Mouse (Mus musculus) heart, embryonic 16.5 days (tissue): ENCODE measurements around the gene Gm525. TPM values are rescaled to one million over a fixed set of nuclear protein-coding genes. Genes with fewer than 3 reads are reported as not detected.
"Not testable (repeated sequence)": the region's sequence is repeated elsewhere in the genome, so short reads cannot be mapped to it uniquely, and the experiment has no call there.

Source experiments
- ATAC-seq: fragments of 200-750 bp; cut with Nextera tagmentation; replicated peaks from 2 replicates; pipeline ENCODE4 v1.8.0; 2017; ENCODE audit warnings: moderate number of reproducible peaks; ENCODE audit not compliant: insufficient read depth, low FRiP score; ENCODE audit errors: extremely low read depth
- H3K27ac ChIP-seq: fragments of 300-500 bp; sonication (generic); 2 replicates; pipeline ENCODE4 v1.5.1; 2014; ENCODE audit warnings: mild to moderate bottlenecking, low read length, control low read depth, moderate library complexity
- H3K27me3 ChIP-seq: fragments of 300-500 bp; sonication (generic); 2 replicates; pipeline ENCODE4 v1.6.1; 2014; ENCODE audit warnings: low read length, mixed read lengths; ENCODE audit not compliant: control insufficient read depth, insufficient read depth
- H3K36me3 ChIP-seq: fragments of 300-500 bp; sonication (generic); 2 replicates; pipeline ENCODE4 v1.6.1; 2014; ENCODE audit not compliant: control insufficient read depth, insufficient read depth
- H3K4me1 ChIP-seq: fragments of 300-500 bp; sonication (generic); 2 replicates; pipeline ENCODE4 v1.6.1; 2014; ENCODE audit warnings: low read length, mixed read lengths; ENCODE audit not compliant: control insufficient read depth, insufficient read depth
- H3K4me2 ChIP-seq: fragments of 300-500 bp; sonication (generic); 2 replicates; pipeline ENCODE4 v1.6.1; 2014; ENCODE audit warnings: low read depth, mild to moderate bottlenecking, control low read depth, low read length
- H3K4me3 ChIP-seq: fragments of 300-500 bp; sonication (generic); 2 replicates; pipeline ENCODE4 v1.5.1; 2014; ENCODE audit warnings: mild to moderate bottlenecking, control low read depth, low read length
- H3K9ac ChIP-seq: fragments of 300-500 bp; sonication (generic); 2 replicates; pipeline ENCODE4 v1.6.1; 2014; ENCODE audit warnings: low read length, control low read depth
- H3K9me3 ChIP-seq: fragments of 300-500 bp; sonication (generic); replicated peaks from 2 replicates; pipeline ENCODE4 v1.6.1; 2016; ENCODE audit warnings: low read length; ENCODE audit not compliant: control insufficient read depth
- WGBS: fragments of 180-500 bp; shearing (Covaris S2); extraction: QIAGEN DNeasy Blood & Tissue Kit; methylation state at CpG from one replicate; pipeline ENCODE4 v1.1.7; 2014; 5-methylcytosine and 5-hydroxymethylcytosine counted together
- polyA plus RNA-seq: library from polyadenylated mRNA; unstranded; fragments of >200 nt; fragmentation: Nextera tagmentation; extraction: Ambion mirVana; gene quantifications from 2 replicates; pipeline ENCODE4 v1.2.1, GENCODE M21; 2015

Gene Gm525
- polyA plus RNA-seq, 1 experiment from 2014 or later = 9.1 TPM

GRCm38 (mm10) chr11:89097292-89097691 lies 23.7 kb downstream of the Gm525 start:
- not testable (repeated sequence) for H3K4me2 ChIP-seq, H3K9me3 ChIP-seq, H3K36me3 ChIP-seq, H3K4me1 ChIP-seq, H3K27me3 ChIP-seq, H3K4me3 ChIP-seq, ATAC-seq, H3K9ac ChIP-seq, H3K27ac ChIP-seq
- 85% methylated on average over 10 of the region's 10 CpGs for WGBS

DNA sequence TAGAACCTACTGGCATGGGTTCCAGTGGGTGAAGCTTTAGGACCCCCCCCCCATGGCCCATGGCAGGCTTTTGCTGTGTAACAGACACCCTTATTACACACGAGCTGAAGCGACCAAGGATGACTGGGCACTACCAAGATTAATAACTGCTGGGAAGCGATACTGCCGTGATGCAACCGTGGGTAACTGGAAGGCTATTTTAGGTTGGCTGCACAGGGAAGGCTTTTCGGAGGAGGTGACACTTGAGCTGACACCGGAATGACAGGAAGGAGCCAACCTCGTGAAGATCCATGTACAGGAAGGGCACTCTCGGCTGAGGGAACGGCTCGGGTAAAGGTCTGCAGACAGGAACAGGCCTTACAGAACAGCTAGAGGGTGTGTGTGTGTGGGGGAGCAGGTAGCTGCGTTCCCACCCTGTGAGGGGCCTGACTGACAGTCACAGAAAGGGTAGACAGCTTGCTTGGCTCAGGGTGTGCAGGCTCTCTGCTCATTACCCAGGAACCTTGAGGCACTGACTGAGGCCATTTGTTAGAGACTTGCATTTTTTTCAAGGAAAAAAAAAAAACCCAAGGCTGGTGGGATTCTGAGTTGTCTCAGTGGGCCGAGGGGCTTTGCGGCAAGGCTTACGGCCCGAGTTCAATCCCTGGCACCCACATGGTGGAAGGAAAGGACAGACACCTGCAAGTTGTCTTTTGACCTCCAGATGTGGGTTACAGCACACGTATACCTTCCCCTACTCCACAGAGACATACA lies 24.6 kb downstream of the Gm525 start:
- no peak overlapping the region; the same call in 1 of the 2 replicates for H3K27ac ChIP-seq
- 54% methylated on average over 17 of the region's 17 CpGs for WGBS
- no peak overlapping the region for H3K4me2 ChIP-seq
- no peaks in the 10 kb centered on the region for H3K9me3 ChIP-seq
- H3K9ac ChIP-seq = no peak overlapping the region
- no peaks in the 10 kb centered on the region for H3K36me3 ChIP-seq
- no peaks in the 10 kb centered on the region for H3K27me3 ChIP-seq
- ATAC-seq = no peak
- H3K4me1 ChIP-seq = no peaks in the 10 kb centered on the region
- H3K4me3 ChIP-seq = no peak overlapping the region

DNA sequence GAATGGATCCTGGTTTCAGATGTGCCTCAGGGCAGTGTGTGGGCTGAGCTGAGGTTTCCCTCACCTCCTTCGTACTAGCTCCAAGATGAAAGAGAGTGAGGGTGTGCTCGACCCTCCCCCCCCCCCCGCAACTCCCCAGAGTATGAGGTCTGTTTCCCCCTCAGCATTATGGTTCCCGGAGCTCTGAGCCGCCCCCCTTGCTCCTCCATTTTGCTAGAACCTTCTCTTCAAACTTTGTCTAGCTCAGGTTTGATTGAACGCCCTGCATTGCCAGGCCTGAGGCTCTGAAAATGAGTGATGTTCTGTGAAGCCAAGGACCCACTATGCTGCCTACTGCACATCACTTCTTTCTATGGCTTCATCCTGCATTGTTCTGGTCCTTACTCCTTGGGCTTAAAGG lies 25.3 kb downstream of the Gm525 start:
- Histone ChIP-seq H3K9ac (no peak overlapping the region), H3K27ac (peak overlapping the region; percentile 23; the same call in 1 of the 2 replicates), H3K4me2 (no peak overlapping the region), H3K27me3 (no peaks in the 10 kb centered on the region), H3K36me3 (no peaks in the 10 kb centered on the region), H3K9me3 (no peaks in the 10 kb centered on the region), H3K4me3 (no peak overlapping the region), H3K4me1 (no peaks in the 10 kb centered on the region)
- 68% methylated on average over 6 of the region's 6 CpGs for WGBS
- no peak for ATAC-seq

DNA sequence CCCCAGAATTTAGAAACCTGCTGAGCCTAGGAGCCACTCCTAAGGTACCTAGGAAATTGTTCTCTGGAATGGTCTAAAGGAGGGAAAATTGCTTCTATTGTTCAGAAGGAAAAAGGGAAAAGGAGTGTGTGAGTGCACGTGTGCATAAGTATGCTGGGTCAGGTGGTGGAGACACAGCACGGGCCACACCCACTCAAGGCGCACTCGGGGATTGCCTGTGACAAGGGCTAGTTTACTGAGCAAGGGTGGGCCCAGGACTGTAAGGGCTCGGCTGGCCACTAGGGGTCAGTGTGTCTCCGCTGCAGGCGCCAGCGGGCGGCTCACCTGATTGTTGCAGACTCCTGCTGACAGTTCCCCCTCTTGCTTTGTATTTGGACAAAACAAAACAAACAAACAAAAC lies 26.8 kb downstream of the Gm525 start:
- peak overlapping the region; percentile 58 for H3K9ac ChIP-seq
- WGBS = under 1% methylated on average over 9 of the region's 9 CpGs
- peak overlapping the region; percentile 22; the same call in 1 of the 2 replicates for H3K27ac ChIP-seq
- peak; percentile 82 for ATAC-seq
- no peaks in the 10 kb centered on the region for H3K36me3 ChIP-seq
- no peaks in the 10 kb centered on the region for H3K4me1 ChIP-seq
- no peaks in the 10 kb centered on the region for H3K9me3 ChIP-seq
- H3K27me3 ChIP-seq = no peaks in the 10 kb centered on the region
- H3K4me3 ChIP-seq = peak overlapping the region; percentile 50
- peak overlapping the region; percentile 73 for H3K4me2 ChIP-seq

DNA sequence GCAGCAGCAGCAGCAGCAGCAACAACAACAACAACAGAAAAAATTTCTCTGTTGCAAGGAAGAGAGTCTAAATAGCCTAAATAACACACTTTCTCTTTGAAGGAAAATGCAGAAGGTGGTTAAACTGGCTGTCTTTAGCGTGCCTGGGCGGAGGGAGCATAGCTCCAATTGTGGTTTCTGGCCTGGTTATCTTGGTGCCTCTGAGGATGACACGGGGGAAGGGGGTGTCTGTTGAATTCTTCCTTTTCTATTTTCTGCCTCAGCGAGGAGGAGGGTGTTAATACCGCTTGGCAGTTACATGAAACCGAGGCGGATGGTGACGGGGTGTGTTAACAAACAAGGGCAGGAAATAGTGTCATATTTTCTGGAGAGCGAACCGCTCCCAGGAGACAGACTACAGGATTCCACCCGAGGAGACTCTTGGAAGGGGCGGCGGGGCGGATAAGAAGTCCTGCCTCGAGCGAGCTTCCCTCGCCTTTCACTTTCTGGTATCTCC lies 27.2 kb downstream of the Gm525 start:
- Histone ChIP-seq H3K9ac (peak overlapping the region; percentile 58), H3K27me3 (no peaks in the 10 kb centered on the region), H3K36me3 (no peaks in the 10 kb centered on the region), H3K4me3 (peak overlapping the region; percentile 50), H3K27ac (peak overlapping the region; percentile 22; the same call in 1 of the 2 replicates), H3K4me1 (no peaks in the 10 kb centered on the region), H3K4me2 (peak overlapping the region; percentile 73), H3K9me3 (no peaks in the 10 kb centered on the region)
- WGBS = 14% methylated on average over 17 of the region's 17 CpGs
- ATAC-seq = peak; percentile 53

DNA sequence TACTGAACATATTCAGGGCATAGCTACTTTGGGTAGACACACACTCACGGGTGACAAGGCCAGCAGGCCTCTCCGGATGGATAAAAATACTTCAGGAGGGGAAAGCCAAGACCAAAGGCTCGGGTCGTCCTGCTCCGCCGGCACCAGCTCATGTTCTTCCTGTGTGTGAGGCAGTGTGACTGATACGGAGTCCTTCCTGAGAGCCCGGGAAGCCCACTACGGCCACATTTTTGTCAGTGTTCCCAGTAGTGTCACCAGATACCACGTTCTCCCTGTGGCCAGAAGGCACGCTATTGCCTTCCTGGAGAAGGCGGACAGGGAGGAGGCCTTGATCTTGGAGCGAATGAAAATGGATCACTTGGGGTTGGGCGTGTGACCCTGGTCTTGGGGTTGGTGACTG lies 29.5 kb downstream of the Gm525 start:
- no peaks in the 10 kb centered on the region for H3K9me3 ChIP-seq
- H3K27me3 ChIP-seq = no peaks in the 10 kb centered on the region
- no peaks in the 10 kb centered on the region for H3K36me3 ChIP-seq
- no peak overlapping the region for H3K4me2 ChIP-seq
- ATAC-seq = peak; percentile 8; the same call in 1 of the 2 replicates
- H3K4me3 ChIP-seq = no peak overlapping the region
- H3K27ac ChIP-seq = no peak overlapping the region
- H3K9ac ChIP-seq = no peak overlapping the region
- H3K4me1 ChIP-seq = peaks cover 3% of the 10 kb centered on the region; the same call in 1 of the 2 replicates
- WGBS = 47% methylated on average over 14 of the region's 14 CpGs

- 91% methylated on average over 8 of the region's 8 CpGs for WGBS
- peaks cover 9% of the 10 kb centered on the region for H3K4me1 ChIP-seq
- H3K9me3 ChIP-seq = no peaks in the 10 kb centered on the region
- H3K27me3 ChIP-seq = no peaks in the 10 kb centered on the region
- H3K4me2 ChIP-seq = no peak overlapping the region
- H3K36me3 ChIP-seq = no peaks in the 10 kb centered on the region
- ATAC-seq = no peak
- H3K27ac ChIP-seq = no peak overlapping the region
- no peak overlapping the region for H3K4me3 ChIP-seq
- no peak overlapping the region for H3K9ac ChIP-seq
These were observed 31.6 kb downstream of the Gm525 start for GRCm38 (mm10) chr11:89105211-89105610.

DNA sequence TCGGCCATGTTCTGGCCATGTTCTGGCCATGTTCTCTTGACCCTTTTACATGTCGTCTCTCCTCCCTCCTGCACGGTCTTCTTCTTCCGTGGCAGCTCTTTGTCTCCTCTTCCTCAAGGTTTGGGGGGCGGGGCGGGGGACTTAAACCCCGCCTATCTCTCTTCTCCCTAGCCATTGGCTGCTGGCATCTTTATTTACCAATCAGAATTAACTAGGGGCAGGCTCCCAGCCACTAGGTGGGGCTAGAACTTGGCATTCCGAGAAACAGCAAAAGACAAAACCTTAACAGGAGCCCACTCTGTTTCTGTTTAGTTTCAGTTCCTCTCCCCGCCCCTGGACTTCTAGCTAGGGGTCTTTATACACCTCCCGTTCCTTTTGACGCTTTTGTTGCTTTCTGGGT lies 32.2 kb downstream of the Gm525 start:
- WGBS = 83% methylated on average over 11 of the region's 11 CpGs
- ATAC-seq = no peak
- Histone ChIP-seq H3K9ac (no peak overlapping the region), H3K27me3 (no peaks in the 10 kb centered on the region), H3K4me1 (peaks cover 9% of the 10 kb centered on the region), H3K4me2 (no peak overlapping the region), H3K27ac (no peak overlapping the region), H3K36me3 (no peaks in the 10 kb centered on the region), H3K9me3 (no peaks in the 10 kb centered on the region), H3K4me3 (no peak overlapping the region)

DNA sequence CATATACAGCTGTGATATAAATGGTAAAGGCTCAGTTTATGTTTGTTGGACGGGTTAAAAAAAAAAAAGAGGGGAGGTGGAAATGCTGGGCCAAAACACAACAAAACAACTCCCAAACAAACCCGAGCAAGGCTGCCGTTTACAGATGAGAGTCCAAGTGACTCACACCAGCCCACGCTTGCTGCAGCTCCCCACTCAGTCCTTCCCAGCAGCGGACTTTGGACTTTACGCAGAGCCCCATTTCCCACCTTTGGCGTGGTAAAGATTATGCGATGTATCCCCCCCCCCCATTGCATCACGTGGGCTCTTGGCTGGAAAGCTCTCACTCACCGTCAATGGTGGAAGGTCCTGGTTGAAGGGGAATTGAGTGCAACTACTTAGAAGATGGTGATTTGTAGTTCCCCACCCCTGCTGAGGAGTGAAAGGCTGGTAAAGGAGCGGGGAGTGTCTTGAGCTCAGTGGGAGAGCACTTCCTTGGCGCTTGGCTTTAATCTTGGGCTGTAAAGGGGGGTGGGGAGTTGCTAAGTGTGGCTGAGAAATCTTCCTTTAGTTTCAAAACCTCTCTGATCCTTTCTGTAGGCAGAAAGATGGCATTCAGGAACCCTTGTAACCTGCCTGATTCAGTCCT lies 33.7 kb downstream of the Gm525 start:
- ATAC-seq = no peak
- 29% methylated on average over 12 of the region's 12 CpGs for WGBS

More for the DNA sequence above, 33.7 kb downstream of the Gm525 start:
- Histone ChIP-seq H3K27ac (no peak overlapping the region), H3K9ac (no peak overlapping the region), H3K4me1 (peaks cover 9% of the 10 kb centered on the region), H3K4me3 (no peak overlapping the region), H3K9me3 (no peaks in the 10 kb centered on the region), H3K4me2 (no peak overlapping the region), H3K27me3 (no peaks in the 10 kb centered on the region), H3K36me3 (no peaks in the 10 kb centered on the region)
